Mouse (Mus musculus): ENCODE data around the gene Pik3r5.

Pik3r5 gene

GRCm38 (mm10) chr11:68401428-68401827 lies 30.5 kb upstream of the Pik3r5 start:
- peak; percentile 3 for DNase-seq (ENCODE audit: low spot score)

GRCm38 (mm10) chr11:68404185-68404584 lies 27.7 kb upstream of the Pik3r5 start:
- DNase-seq (ENCODE audit: low spot score) = no peak

GRCm38 (mm10) chr11:68405576-68405975 lies 26.3 kb upstream of the Pik3r5 start:
- peak; percentile 3 for DNase-seq (ENCODE audit: low spot score)

GRCm38 (mm10) chr11:68407266-68407926 lies 24.5 kb upstream of the Pik3r5 start:
- no peak for DNase-seq (ENCODE audit: low spot score)

- peak; percentile 92 for DNase-seq (ENCODE audit: low spot score)
Observed at GRCm38 (mm10) chr11:68408127-68408526, 23.8 kb upstream of the Pik3r5 start.

GRCm38 (mm10) chr11:68417001-68417400 lies 14.9 kb upstream of the Pik3r5 start:
- no peak for DNase-seq (ENCODE audit: low spot score)

- DNase-seq (ENCODE audit: low spot score) = peak; percentile 43
Observed at GRCm38 (mm10) chr11:68417831-68418230, 14.1 kb upstream of the Pik3r5 start.

GRCm38 (mm10) chr11:68425492-68426315 lies 6.2 kb upstream of the Pik3r5 start:
- peak; percentile 33 for DNase-seq (ENCODE audit: low spot score)

GRCm38 (mm10) chr11:68427083-68427570 lies 4.8 kb upstream of the Pik3r5 start:
- no peak for DNase-seq (ENCODE audit: low spot score)

GRCm38 (mm10) chr11:68430662-68431061 lies 1.3 kb upstream of the Pik3r5 start:
- no peak for DNase-seq (ENCODE audit: low spot score)

- no peak for DNase-seq (ENCODE audit: low spot score)
Observed at GRCm38 (mm10) chr11:68432361-68433021, 570 bp downstream of the Pik3r5 start.

- DNase-seq (ENCODE audit: low spot score) = no peak
Observed at GRCm38 (mm10) chr11:68433534-68433933, 1.6 kb downstream of the Pik3r5 start.

GRCm38 (mm10) chr11:68434697-68435096 lies 2.8 kb downstream of the Pik3r5 start:
- no peak for DNase-seq (ENCODE audit: low spot score)

GRCm38 (mm10) chr11:68435601-68436000 lies 3.7 kb downstream of the Pik3r5 start:
- no peak for DNase-seq (ENCODE audit: low spot score)

GRCm38 (mm10) chr11:68436376-68436775 lies 4.5 kb downstream of the Pik3r5 start:
- DNase-seq (ENCODE audit: low spot score) = no peak

GRCm38 (mm10) chr11:68440100-68440499 lies 8.2 kb downstream of the Pik3r5 start:
- no peak for DNase-seq (ENCODE audit: low spot score)

- no peak for DNase-seq (ENCODE audit: low spot score)
Observed at GRCm38 (mm10) chr11:68440965-68441364, 9.0 kb downstream of the Pik3r5 start.

- DNase-seq (ENCODE audit: low spot score) = no peak
Observed at GRCm38 (mm10) chr11:68442346-68442745, 10.4 kb downstream of the Pik3r5 start.

GRCm38 (mm10) chr11:68442983-68443638 lies 11.2 kb downstream of the Pik3r5 start:
- no peak for DNase-seq (ENCODE audit: low spot score)

GRCm38 (mm10) chr11:68445901-68446300 lies 14.0 kb downstream of the Pik3r5 start:
- no peak for DNase-seq (ENCODE audit: low spot score)

GRCm38 (mm10) chr11:68446547-68446946 lies 14.6 kb downstream of the Pik3r5 start:
- DNase-seq (ENCODE audit: low spot score) = no peak

GRCm38 (mm10) chr11:68447242-68447641 lies 15.3 kb downstream of the Pik3r5 start:
- DNase-seq (ENCODE audit: low spot score) = no peak
